Mouse (Mus musculus) hindbrain, embryonic 15.5 days (tissue): ENCODE data around the gene Elf2. TPM values are rescaled to one million over a fixed set of nuclear protein-coding genes. Genes with fewer than 3 reads are reported as not detected.
"Not testable (repeated sequence)": the region's sequence is repeated elsewhere in the genome, so short reads cannot be mapped to it uniquely, and the experiment has no call there.

Source experiments
- ATAC-seq: fragments of 200-750 bp; cut with Nextera tagmentation; 2 replicates; pipeline ENCODE4 v1.8.0; 2017; ENCODE audit warnings: low read depth, moderate number of reproducible peaks, moderate TSS enrichment; ENCODE audit not compliant: low FRiP score
- H3K27ac ChIP-seq: fragments of 300-500 bp; sonication (generic); replicated peaks from 2 replicates; pipeline ENCODE4 v1.5.1; 2015; ENCODE audit warnings: mild to moderate bottlenecking, inconsistent platforms
- H3K27me3 ChIP-seq: fragments of 300-500 bp; sonication (generic); 2 replicates; pipeline ENCODE4 v1.6.1; 2015; ENCODE audit warnings: control low read depth, inconsistent platforms
- H3K36me3 ChIP-seq: fragments of 300-500 bp; sonication (generic); 2 replicates; pipeline ENCODE4 v1.6.1; 2015; ENCODE audit warnings: control low read depth, inconsistent platforms
- H3K4me1 ChIP-seq: fragments of 300-500 bp; sonication (generic); replicated peaks from 2 replicates; pipeline ENCODE4 v1.6.1; 2015; ENCODE audit warnings: control low read depth, inconsistent platforms
- H3K4me2 ChIP-seq: fragments of 300-500 bp; sonication (generic); 2 replicates; pipeline ENCODE4 v1.6.1; 2015; ENCODE audit warnings: moderate library complexity, mild to moderate bottlenecking, inconsistent platforms
- H3K4me3 ChIP-seq: fragments of 300-500 bp; sonication (generic); 2 replicates; pipeline ENCODE4 v1.5.1; 2015; ENCODE audit warnings: mild to moderate bottlenecking, inconsistent platforms
- H3K9ac ChIP-seq: fragments of 300-500 bp; sonication (generic); 2 replicates; pipeline ENCODE4 v1.6.1; 2015; ENCODE audit warnings: inconsistent platforms
- H3K9me3 ChIP-seq: fragments of 300-500 bp; sonication (generic); 2 replicates; pipeline ENCODE4 v1.6.1; 2016; ENCODE audit warnings: control low read depth, inconsistent platforms
- WGBS: fragments of 180-500 bp; shearing (Covaris S2); methylation state at CpG from one replicate; pipeline ENCODE4 v1.1.7; 2015; 5-methylcytosine and 5-hydroxymethylcytosine counted together
- polyA plus RNA-seq: library from polyadenylated mRNA; unstranded; fragments of >200 nt; fragmentation: Nextera tagmentation; extraction: Ambion mirVana; gene quantifications from 2 replicates; pipeline ENCODE4 v1.2.1, GENCODE M21; 2015

Elf2 gene
- polyA plus RNA-seq, 1 experiment from 2014 or later = 34.2 TPM

- H3K4me3 ChIP-seq = no peak overlapping the region
- 0 out of 2 replicates have a peak, but pooled peaks cover 4% of the 10 kb centered on the region for H3K36me3 ChIP-seq
- ATAC-seq = no peak
- H3K4me1 ChIP-seq = no peaks in the 10 kb centered on the region
- H3K27me3 ChIP-seq = no peaks in the 10 kb centered on the region
- H3K9ac ChIP-seq = no peak overlapping the region
- WGBS = 91% methylated on average over 1 of the region's 1 CpGs
- H3K4me2 ChIP-seq = no peak overlapping the region
- H3K9me3 ChIP-seq = no peaks in the 10 kb centered on the region
- no peak overlapping the region for H3K27ac ChIP-seq
Observed at GRCm38 (mm10) chr3:51325475-51325874, 15.0 kb downstream of the Elf2 start.

GRCm38 (mm10) chr3:51323006-51323405, 17.5 kb downstream of the Elf2 start:
- H3K4me2 ChIP-seq = no peak overlapping the region
- H3K9ac ChIP-seq = no peak overlapping the region
- H3K36me3 ChIP-seq = 0 out of 2 replicates have a peak, but pooled peaks cover 6% of the 10 kb centered on the region
- H3K4me1 ChIP-seq = no peaks in the 10 kb centered on the region
- H3K27ac ChIP-seq = no peak overlapping the region
- H3K9me3 ChIP-seq = no peaks in the 10 kb centered on the region
- 96% methylated on average over 14 of the region's 14 CpGs for WGBS
- no peaks in the 10 kb centered on the region for H3K27me3 ChIP-seq
- ATAC-seq = no peak
- no peak overlapping the region for H3K4me3 ChIP-seq

GRCm38 (mm10) chr3:51322326-51322725, 18.1 kb downstream of the Elf2 start:
- Histone ChIP-seq H3K36me3 (0 out of 2 replicates have a peak, but pooled peaks cover 6% of the 10 kb centered on the region), H3K27ac (no peak overlapping the region), H3K9me3 (no peaks in the 10 kb centered on the region), H3K4me3 (no peak overlapping the region), H3K4me2 (no peak overlapping the region), H3K27me3 (no peaks in the 10 kb centered on the region), H3K9ac (no peak overlapping the region), H3K4me1 (no peaks in the 10 kb centered on the region)
- no peak for ATAC-seq
- WGBS = 94% methylated on average over 7 of the region's 7 CpGs

GRCm38 (mm10) chr3:51321141-51321540, 19.3 kb downstream of the Elf2 start:
- H3K36me3 ChIP-seq = 0 out of 2 replicates have a peak, but pooled peaks cover 6% of the 10 kb centered on the region
- no peak overlapping the region for H3K27ac ChIP-seq
- 98% methylated on average over 5 of the region's 5 CpGs for WGBS
- H3K4me3 ChIP-seq = no peak overlapping the region
- no peaks in the 10 kb centered on the region for H3K9me3 ChIP-seq
- no peaks in the 10 kb centered on the region for H3K27me3 ChIP-seq
- H3K9ac ChIP-seq = no peak overlapping the region
- no peak for ATAC-seq
- H3K4me1 ChIP-seq = no peaks in the 10 kb centered on the region
- no peak overlapping the region for H3K4me2 ChIP-seq

GRCm38 (mm10) chr3:51318053-51318452, 22.4 kb downstream of the Elf2 start:
- not testable (repeated sequence) for H3K27ac ChIP-seq, H3K4me2 ChIP-seq, H3K4me3 ChIP-seq, H3K4me1 ChIP-seq, ATAC-seq, H3K36me3 ChIP-seq, H3K9ac ChIP-seq, H3K27me3 ChIP-seq, H3K9me3 ChIP-seq
- 93% methylated on average over 3 of the region's 3 CpGs for WGBS

- 87% methylated on average over 10 of the region's 10 CpGs for WGBS
- 0 out of 2 replicates have a peak, but pooled peaks cover 3% of the 10 kb centered on the region for H3K36me3 ChIP-seq
- no peaks in the 10 kb centered on the region for H3K4me1 ChIP-seq
Observed at GRCm38 (mm10) chr3:51316876-51317275, 23.6 kb downstream of the Elf2 start.

GRCm38 (mm10) chr3:51311638-51312037, 28.8 kb downstream of the Elf2 start:
- 49% methylated on average over 9 of the region's 9 CpGs for WGBS
- Histone ChIP-seq H3K4me2 (no peak overlapping the region), H3K27ac (no peak overlapping the region), H3K36me3 (no peaks in the 10 kb centered on the region; the same call in 1 of the 2 replicates), H3K4me1 (0 out of 2 replicates have a peak, but pooled peaks cover 5% of the 10 kb centered on the region), H3K4me3 (no peak overlapping the region), H3K9ac (no peak overlapping the region), H3K9me3 (no peaks in the 10 kb centered on the region), H3K27me3 (no peaks in the 10 kb centered on the region)
- no peak for ATAC-seq

More at GRCm38 (mm10) chr3:51316876-51317275, 23.6 kb downstream of the Elf2 start:
- Histone ChIP-seq H3K4me2 (no peak overlapping the region), H3K27ac (no peak overlapping the region), H3K9ac (no peak overlapping the region), H3K9me3 (no peaks in the 10 kb centered on the region), H3K4me3 (no peak overlapping the region), H3K27me3 (no peaks in the 10 kb centered on the region)
- no peak for ATAC-seq

- Histone ChIP-seq H3K36me3 (no peaks in the 10 kb centered on the region; the same call in 1 of the 2 replicates), H3K4me2 (no peak overlapping the region), H3K27ac (no peak overlapping the region), H3K27me3 (no peaks in the 10 kb centered on the region), H3K9me3 (no peaks in the 10 kb centered on the region), H3K9ac (no peak overlapping the region), H3K4me1 (0 out of 2 replicates have a peak, but pooled peaks cover 5% of the 10 kb centered on the region), H3K4me3 (no peak overlapping the region)
- ATAC-seq = no peak
- WGBS = 31% methylated on average over 7 of the region's 7 CpGs
Observed at GRCm38 (mm10) chr3:51310098-51310497, 30.4 kb downstream of the Elf2 start.

GRCm38 (mm10) chr3:51306621-51307020, 33.8 kb downstream of the Elf2 start:
- H3K36me3 ChIP-seq = no peaks in the 10 kb centered on the region; the same call in 1 of the 2 replicates
- no peaks in the 10 kb centered on the region for H3K27me3 ChIP-seq
- no peak overlapping the region for H3K27ac ChIP-seq
- no peak overlapping the region for H3K9ac ChIP-seq
- H3K4me3 ChIP-seq = no peak overlapping the region
- 0 out of 2 replicates have a peak, but pooled peaks cover 5% of the 10 kb centered on the region for H3K4me1 ChIP-seq
- WGBS = 82% methylated on average over 2 of the region's 2 CpGs
- no peak overlapping the region for H3K4me2 ChIP-seq
- ATAC-seq = no peak
- H3K9me3 ChIP-seq = no peaks in the 10 kb centered on the region

- ATAC-seq = no peak
- Histone ChIP-seq H3K4me2 (no peak overlapping the region), H3K4me1 (0 out of 2 replicates have a peak, but pooled peaks cover 5% of the 10 kb centered on the region), H3K9ac (no peak overlapping the region), H3K36me3 (no peaks in the 10 kb centered on the region; the same call in 1 of the 2 replicates), H3K9me3 (no peaks in the 10 kb centered on the region), H3K27me3 (no peaks in the 10 kb centered on the region), H3K4me3 (no peak overlapping the region), H3K27ac (no peak overlapping the region)
- 86% methylated on average over 8 of the region's 8 CpGs for WGBS
Observed at GRCm38 (mm10) chr3:51305961-51306360, 34.5 kb downstream of the Elf2 start.

- H3K4me1 ChIP-seq = no peaks in the 10 kb centered on the region
- no peak for ATAC-seq
- no peak overlapping the region for H3K4me2 ChIP-seq
- H3K27ac ChIP-seq = no peak overlapping the region
- WGBS = 86% methylated on average over 3 of the region's 3 CpGs
- no peaks in the 10 kb centered on the region for H3K9me3 ChIP-seq
- H3K9ac ChIP-seq = no peak overlapping the region
- H3K36me3 ChIP-seq = no peaks in the 10 kb centered on the region; the same call in 1 of the 2 replicates
- H3K27me3 ChIP-seq = no peaks in the 10 kb centered on the region
- H3K4me3 ChIP-seq = no peak overlapping the region
Observed at GRCm38 (mm10) chr3:51302971-51303476, 37.4 kb downstream of the Elf2 start.

GRCm38 (mm10) chr3:51301583-51301982, 38.9 kb downstream of the Elf2 start:
- Histone ChIP-seq H3K27me3 (no peaks in the 10 kb centered on the region), H3K27ac (no peak overlapping the region), H3K4me3 (no peak overlapping the region), H3K4me2 (no peak overlapping the region), H3K9me3 (no peaks in the 10 kb centered on the region), H3K9ac (no peak overlapping the region), H3K4me1 (no peaks in the 10 kb centered on the region), H3K36me3 (no peaks in the 10 kb centered on the region)
- no peak for ATAC-seq
- 86% methylated on average over 6 of the region's 6 CpGs for WGBS

GRCm38 (mm10) chr3:51296790-51297189, 43.7 kb downstream of the Elf2 start:
- Histone ChIP-seq H3K36me3 (no peaks in the 10 kb centered on the region), H3K4me1 (no peaks in the 10 kb centered on the region), H3K4me3 (no peak overlapping the region), H3K9ac (no peak overlapping the region), H3K27ac (no peak overlapping the region), H3K9me3 (no peaks in the 10 kb centered on the region), H3K27me3 (no peaks in the 10 kb centered on the region), H3K4me2 (no peak overlapping the region)
- ATAC-seq = no peak
- 65% methylated on average over 1 of the region's 1 CpGs for WGBS
